Mouse (Mus musculus): ENCODE results near the gene 1300017J02Rik. TPM values are rescaled to one million over a fixed set of nuclear protein-coding genes. Genes with fewer than 3 reads are reported as not detected.

The 1300017J02Rik gene
- polyA plus RNA-seq, 1 experiment from 2014 or later = 2.9 TPM

GRCm38 (mm10) chr9:103287840-103288488, 16.9 kb downstream of the 1300017J02Rik start:
- 89% methylated on average over 19 of the region's 19 CpGs for WGBS
- Histone ChIP-seq H3K9me3 (ENCODE audit: control insufficient read depth, low read length) (no peaks in the 10 kb centered on the region), H3K36me3 (ENCODE audit: control insufficient read depth, insufficient read depth, low read length) (no peaks in the 10 kb centered on the region), H3K4me1 (replicated peaks; ENCODE audit: control insufficient read depth, insufficient read depth, low read length) (no peaks in the 10 kb centered on the region), H3K4me3 (ENCODE audit: low read depth, low read length) (no peak overlapping the region), H3K9ac (ENCODE audit: low read length) (no peak overlapping the region), H3K27me3 (ENCODE audit: control insufficient read depth, insufficient read depth, low read length) (no peaks in the 10 kb centered on the region), H3K4me2 (ENCODE audit: low read depth, low read length, severe bottlenecking) (no peak overlapping the region), H3K27ac (ENCODE audit: low read depth, low read length) (no peak overlapping the region)
- ATAC-seq (replicated peaks; ENCODE audit: low FRiP score) (no peak), DNase-seq (ENCODE audit: low spot score) (no peak)

- no peak overlapping the region for H3K27ac ChIP-seq (ENCODE audit: low read depth, low read length)
- H3K4me1 ChIP-seq (replicated peaks; ENCODE audit: control insufficient read depth, insufficient read depth, low read length) = no peaks in the 10 kb centered on the region
- 87% methylated on average over 13 of the region's 13 CpGs for WGBS
- H3K36me3 ChIP-seq (ENCODE audit: control insufficient read depth, insufficient read depth, low read length) = no peaks in the 10 kb centered on the region
- H3K9ac ChIP-seq (ENCODE audit: low read length) = no peak overlapping the region
- no peak for ATAC-seq (replicated peaks; ENCODE audit: low FRiP score)
- H3K27me3 ChIP-seq (ENCODE audit: control insufficient read depth, insufficient read depth, low read length) = no peaks in the 10 kb centered on the region
- H3K4me2 ChIP-seq (ENCODE audit: low read depth, low read length, severe bottlenecking) = no peak overlapping the region
- no peak overlapping the region for H3K4me3 ChIP-seq (ENCODE audit: low read depth, low read length)
- no peaks in the 10 kb centered on the region for H3K9me3 ChIP-seq (ENCODE audit: control insufficient read depth, low read length)
- no peak for DNase-seq (ENCODE audit: low spot score)
Observed at GRCm38 (mm10) chr9:103286901-103287422, 17.9 kb downstream of the 1300017J02Rik start.

- DNase-seq (ENCODE audit: low spot score) (no peak), ATAC-seq (replicated peaks; ENCODE audit: low FRiP score) (no peak)
- Histone ChIP-seq H3K4me3 (ENCODE audit: low read depth, low read length) (no peak overlapping the region), H3K27me3 (ENCODE audit: control insufficient read depth, insufficient read depth, low read length) (no peaks in the 10 kb centered on the region), H3K9ac (ENCODE audit: low read length) (no peak overlapping the region), H3K36me3 (ENCODE audit: control insufficient read depth, insufficient read depth, low read length) (no peaks in the 10 kb centered on the region), H3K4me1 (replicated peaks; ENCODE audit: control insufficient read depth, insufficient read depth, low read length) (no peaks in the 10 kb centered on the region), H3K9me3 (ENCODE audit: control insufficient read depth, low read length) (no peaks in the 10 kb centered on the region), H3K4me2 (ENCODE audit: low read depth, low read length, severe bottlenecking) (no peak overlapping the region), H3K27ac (ENCODE audit: low read depth, low read length) (no peak overlapping the region)
- 76% methylated on average over 4 of the region's 4 CpGs for WGBS
Observed at GRCm38 (mm10) chr9:103286396-103286795, 18.5 kb downstream of the 1300017J02Rik start.

GRCm38 (mm10) chr9:103276876-103277275, 28.0 kb downstream of the 1300017J02Rik start:
- 87% methylated on average over 6 of the region's 6 CpGs for WGBS
- Histone ChIP-seq H3K36me3 (ENCODE audit: control insufficient read depth, insufficient read depth, low read length) (no peaks in the 10 kb centered on the region), H3K27me3 (ENCODE audit: control insufficient read depth, insufficient read depth, low read length) (no peaks in the 10 kb centered on the region), H3K9me3 (ENCODE audit: control insufficient read depth, low read length) (no peaks in the 10 kb centered on the region), H3K4me1 (replicated peaks; ENCODE audit: control insufficient read depth, insufficient read depth, low read length) (no peaks in the 10 kb centered on the region), H3K9ac (ENCODE audit: low read length) (no peak overlapping the region), H3K4me3 (ENCODE audit: low read depth, low read length) (no peak overlapping the region), H3K27ac (ENCODE audit: low read depth, low read length) (no peak overlapping the region), H3K4me2 (ENCODE audit: low read depth, low read length, severe bottlenecking) (no peak overlapping the region)
- DNase-seq (ENCODE audit: low spot score) (no peak), ATAC-seq (replicated peaks; ENCODE audit: low FRiP score) (no peak)

GRCm38 (mm10) chr9:103275676-103276075, 29.2 kb downstream of the 1300017J02Rik start:
- H3K27ac ChIP-seq (ENCODE audit: low read depth, low read length) = no peak overlapping the region
- H3K9me3 ChIP-seq (ENCODE audit: control insufficient read depth, low read length) = no peaks in the 10 kb centered on the region
- no peak overlapping the region for H3K9ac ChIP-seq (ENCODE audit: low read length)
- H3K4me3 ChIP-seq (ENCODE audit: low read depth, low read length) = no peak overlapping the region
- no peaks in the 10 kb centered on the region for H3K4me1 ChIP-seq (replicated peaks; ENCODE audit: control insufficient read depth, insufficient read depth, low read length)
- peak; percentile 7 for DNase-seq (ENCODE audit: low spot score)
- H3K4me2 ChIP-seq (ENCODE audit: low read depth, low read length, severe bottlenecking) = no peak overlapping the region
- ATAC-seq (replicated peaks; ENCODE audit: low FRiP score) = no peak
- 74% methylated on average over 1 of the region's 1 CpGs for WGBS
- H3K36me3 ChIP-seq (ENCODE audit: control insufficient read depth, insufficient read depth, low read length) = no peaks in the 10 kb centered on the region
- no peaks in the 10 kb centered on the region for H3K27me3 ChIP-seq (ENCODE audit: control insufficient read depth, insufficient read depth, low read length)

GRCm38 (mm10) chr9:103274819-103275218, 30.1 kb downstream of the 1300017J02Rik start:
- no peak overlapping the region for H3K9ac ChIP-seq (ENCODE audit: low read length)
- DNase-seq (ENCODE audit: low spot score) (no peak), ATAC-seq (replicated peaks; ENCODE audit: low FRiP score) (no peak)
- H3K4me1 ChIP-seq (replicated peaks; ENCODE audit: control insufficient read depth, insufficient read depth, low read length) = no peaks in the 10 kb centered on the region
- 81% methylated on average over 8 of the region's 8 CpGs for WGBS
- no peaks in the 10 kb centered on the region for H3K9me3 ChIP-seq (ENCODE audit: control insufficient read depth, low read length)
- no peak overlapping the region for H3K27ac ChIP-seq (ENCODE audit: low read depth, low read length)
- H3K36me3 ChIP-seq (ENCODE audit: control insufficient read depth, insufficient read depth, low read length) = no peaks in the 10 kb centered on the region
- H3K4me2 ChIP-seq (ENCODE audit: low read depth, low read length, severe bottlenecking) = no peak overlapping the region
- H3K27me3 ChIP-seq (ENCODE audit: control insufficient read depth, insufficient read depth, low read length) = no peaks in the 10 kb centered on the region
- no peak overlapping the region for H3K4me3 ChIP-seq (ENCODE audit: low read depth, low read length)

- Histone ChIP-seq H3K27ac (ENCODE audit: low read depth, low read length) (no peak overlapping the region), H3K36me3 (ENCODE audit: control insufficient read depth, insufficient read depth, low read length) (no peaks in the 10 kb centered on the region), H3K27me3 (ENCODE audit: control insufficient read depth, insufficient read depth, low read length) (no peaks in the 10 kb centered on the region), H3K4me2 (ENCODE audit: low read depth, low read length, severe bottlenecking) (no peak overlapping the region), H3K4me3 (ENCODE audit: low read depth, low read length) (no peak overlapping the region), H3K9me3 (ENCODE audit: control insufficient read depth, low read length) (no peaks in the 10 kb centered on the region), H3K4me1 (replicated peaks; ENCODE audit: control insufficient read depth, insufficient read depth, low read length) (no peaks in the 10 kb centered on the region), H3K9ac (ENCODE audit: low read length) (no peak overlapping the region)
- no peak for DNase-seq (ENCODE audit: low spot score)
- ATAC-seq (replicated peaks; ENCODE audit: low FRiP score) = no peak
- 44% methylated on average over 4 of the region's 4 CpGs for WGBS
Observed at GRCm38 (mm10) chr9:103271104-103271503, 33.8 kb downstream of the 1300017J02Rik start.

GRCm38 (mm10) chr9:103265778-103266177, 39.1 kb downstream of the 1300017J02Rik start:
- H3K4me2 ChIP-seq (ENCODE audit: low read depth, low read length, severe bottlenecking) = no peak overlapping the region
- no peak for DNase-seq (ENCODE audit: low spot score)
- H3K36me3 ChIP-seq (ENCODE audit: control insufficient read depth, insufficient read depth, low read length) = no peaks in the 10 kb centered on the region
- H3K4me1 ChIP-seq (replicated peaks; ENCODE audit: control insufficient read depth, insufficient read depth, low read length) = no peaks in the 10 kb centered on the region
- no peaks in the 10 kb centered on the region for H3K9me3 ChIP-seq (ENCODE audit: control insufficient read depth, low read length)
- ATAC-seq (replicated peaks; ENCODE audit: low FRiP score) = no peak
- WGBS = 85% methylated on average over 4 of the region's 4 CpGs
- no peaks in the 10 kb centered on the region for H3K27me3 ChIP-seq (ENCODE audit: control insufficient read depth, insufficient read depth, low read length)
- H3K27ac ChIP-seq (ENCODE audit: low read depth, low read length) = no peak overlapping the region
- H3K4me3 ChIP-seq (ENCODE audit: low read depth, low read length) = no peak overlapping the region
- H3K9ac ChIP-seq (ENCODE audit: low read length) = no peak overlapping the region

- no peak overlapping the region for H3K27ac ChIP-seq (ENCODE audit: low read depth, low read length)
- WGBS = 90% methylated on average over 5 of the region's 5 CpGs
Observed at GRCm38 (mm10) chr9:103252906-103253305, 52.0 kb downstream of the 1300017J02Rik start.

More at GRCm38 (mm10) chr9:103252906-103253305, 52.0 kb downstream of the 1300017J02Rik start:
- no peaks in the 10 kb centered on the region for H3K36me3 ChIP-seq (ENCODE audit: control insufficient read depth, insufficient read depth, low read length)
- no peak for ATAC-seq (replicated peaks; ENCODE audit: low FRiP score)
- H3K4me3 ChIP-seq (ENCODE audit: low read depth, low read length) = no peak overlapping the region
- no peaks in the 10 kb centered on the region for H3K27me3 ChIP-seq (ENCODE audit: control insufficient read depth, insufficient read depth, low read length)
- H3K9me3 ChIP-seq (ENCODE audit: control insufficient read depth, low read length) = no peaks in the 10 kb centered on the region
- H3K4me1 ChIP-seq (replicated peaks; ENCODE audit: control insufficient read depth, insufficient read depth, low read length) = no peaks in the 10 kb centered on the region
- DNase-seq (ENCODE audit: low spot score) = no peak
- H3K4me2 ChIP-seq (ENCODE audit: low read depth, low read length, severe bottlenecking) = no peak overlapping the region
- H3K9ac ChIP-seq (ENCODE audit: low read length) = no peak overlapping the region

Data from forebrain, embryonic 11.5 days (tissue).